Mouse (Mus musculus): ENCODE results near the gene Adat3.

Adat3 gene

GRCm38 (mm10) chr10:80602698-80603325 lies at the start of gene Adat3, which contains the start of gene Scamp4:
Gene Adat3, plus strand, starts transcription at chr10:80602880.
Gene Scamp4, plus strand, starts transcription at chr10:80602872.
- DNase-seq (ENCODE audit: low read depth, low spot score): peak; percentile 96

- DNase-seq (ENCODE audit: low read depth, low spot score): no peak
Measured at GRCm38 (mm10) chr10:80553575-80553974, 49.1 kb upstream of the Adat3 start.

GRCm38 (mm10) chr10:80553997-80554396 lies 48.7 kb upstream of the Adat3 start:
- no peak for DNase-seq (ENCODE audit: low read depth, low spot score)

- no peak for DNase-seq (ENCODE audit: low read depth, low spot score)
Measured at GRCm38 (mm10) chr10:80557346-80557965, 45.2 kb upstream of the Adat3 start.

GRCm38 (mm10) chr10:80559431-80559830 lies 43.2 kb upstream of the Adat3 start:
- DNase-seq (ENCODE audit: low read depth, low spot score): no peak

- DNase-seq (ENCODE audit: low read depth, low spot score): no peak
Measured at GRCm38 (mm10) chr10:80560621-80561020, 42.1 kb upstream of the Adat3 start.

GRCm38 (mm10) chr10:80561116-80561944 lies 41.4 kb upstream of the Adat3 start, which contains the start of gene Rexo1:
Gene Rexo1, minus strand, starts transcription at chr10:80561560.
- peak; percentile 95 for DNase-seq (ENCODE audit: low read depth, low spot score)

- peak; percentile 77 for DNase-seq (ENCODE audit: low read depth, low spot score)
Measured at GRCm38 (mm10) chr10:80566375-80567092, 36.1 kb upstream of the Adat3 start.

GRCm38 (mm10) chr10:80568876-80569275 lies 33.8 kb upstream of the Adat3 start:
- DNase-seq (ENCODE audit: low read depth, low spot score): no peak

GRCm38 (mm10) chr10:80569664-80570066 lies 33.0 kb upstream of the Adat3 start:
- no peak for DNase-seq (ENCODE audit: low read depth, low spot score)

- DNase-seq (ENCODE audit: low read depth, low spot score): no peak
Measured at GRCm38 (mm10) chr10:80570419-80570818, 32.3 kb upstream of the Adat3 start.

GRCm38 (mm10) chr10:80570871-80571836 lies 31.5 kb upstream of the Adat3 start:
- DNase-seq (ENCODE audit: low read depth, low spot score): no peak

GRCm38 (mm10) chr10:80572477-80572876 lies 30.2 kb upstream of the Adat3 start:
- DNase-seq (ENCODE audit: low read depth, low spot score): no peak

GRCm38 (mm10) chr10:80573944-80574343 lies 28.7 kb upstream of the Adat3 start:
- DNase-seq (ENCODE audit: low read depth, low spot score): peak; percentile 85

- no peak for DNase-seq (ENCODE audit: low read depth, low spot score)
Measured at GRCm38 (mm10) chr10:80574896-80575295, 27.8 kb upstream of the Adat3 start.

GRCm38 (mm10) chr10:80575925-80576324 lies 26.8 kb upstream of the Adat3 start:
- no peak for DNase-seq (ENCODE audit: low read depth, low spot score)

- DNase-seq (ENCODE audit: low read depth, low spot score): no peak
Measured at GRCm38 (mm10) chr10:80576351-80577194, 26.1 kb upstream of the Adat3 start.

GRCm38 (mm10) chr10:80577195-80578130 lies 25.2 kb upstream of the Adat3 start, which contains the start of gene Klf16:
Gene Klf16, minus strand, starts transcription at chr10:80577321.
- peak; percentile 80 for DNase-seq (ENCODE audit: low read depth, low spot score)

Measured in telencephalon, adult 2 months (tissue).